Mouse (Mus musculus) layer of hippocampus, adult 9-10 months (tissue): ENCODE measurements around the gene Plekho2.

Experiments used
- DNase-seq: peaks from one replicate; pipeline ENCODE4 v3.0.0; 2022; ENCODE audit warnings: low spot score

The Plekho2 gene

DNA sequence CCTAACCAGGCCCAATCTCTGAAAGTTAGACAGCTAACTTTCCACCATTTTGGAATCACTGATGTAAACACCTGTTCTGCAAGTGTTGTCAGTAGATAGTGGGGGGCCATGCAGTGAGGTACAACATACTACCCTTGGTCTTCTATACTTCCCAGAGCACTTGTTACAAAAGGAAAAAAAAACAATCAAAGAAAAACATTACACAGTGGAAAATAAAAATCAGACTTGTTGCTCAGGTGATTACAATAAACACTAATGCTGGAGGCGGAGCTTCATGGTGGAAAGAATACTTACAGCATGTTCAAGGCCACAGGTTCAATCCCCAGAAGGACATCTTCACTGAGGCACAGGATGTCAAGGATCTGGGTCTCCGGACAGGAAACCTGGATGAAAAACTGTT lies 27.1 kb downstream of the Plekho2 start:
- DNase-seq, result no peak

DNA sequence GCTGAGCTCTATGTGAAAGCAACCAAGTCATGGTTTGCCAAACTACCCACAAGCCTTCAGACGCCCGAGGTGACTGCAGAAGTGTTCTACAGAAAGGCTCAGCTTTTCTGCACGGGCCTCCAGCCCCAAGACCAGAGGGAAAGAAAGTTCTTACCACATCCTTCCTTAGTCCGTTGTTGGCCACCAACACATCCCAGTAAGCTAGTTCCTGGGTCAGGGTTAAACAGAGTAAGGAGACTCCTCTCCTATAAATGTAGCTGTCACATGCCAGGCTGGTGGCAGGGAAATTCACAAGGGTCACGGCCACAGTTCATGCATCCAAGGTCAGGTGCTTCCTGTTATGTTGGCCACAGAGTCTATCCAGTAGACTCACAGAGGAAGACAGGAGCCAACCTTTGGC lies 27.7 kb downstream of the Plekho2 start:
- DNase-seq, result no peak

DNA sequence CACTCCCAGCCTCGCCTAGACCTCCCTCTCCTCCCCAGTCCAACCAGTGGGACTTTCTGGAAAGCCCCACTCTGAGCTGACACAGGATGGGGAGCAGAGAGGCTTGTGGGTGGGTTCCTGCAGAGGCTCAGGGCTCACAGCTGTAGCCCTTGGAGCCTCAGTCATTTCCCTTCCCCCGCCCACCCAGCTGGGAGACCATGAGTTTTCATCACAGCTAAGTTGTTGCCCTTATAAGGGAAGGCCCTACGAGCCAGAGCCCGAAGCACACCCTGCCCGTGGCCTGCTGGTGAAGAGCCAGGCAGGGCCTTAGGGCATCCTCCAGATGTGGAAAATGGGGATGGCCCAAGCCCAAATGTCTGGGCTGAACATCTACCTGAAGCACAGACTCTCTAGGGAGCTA lies 28.8 kb downstream of the Plekho2 start:
- no peak for DNase-seq

DNA sequence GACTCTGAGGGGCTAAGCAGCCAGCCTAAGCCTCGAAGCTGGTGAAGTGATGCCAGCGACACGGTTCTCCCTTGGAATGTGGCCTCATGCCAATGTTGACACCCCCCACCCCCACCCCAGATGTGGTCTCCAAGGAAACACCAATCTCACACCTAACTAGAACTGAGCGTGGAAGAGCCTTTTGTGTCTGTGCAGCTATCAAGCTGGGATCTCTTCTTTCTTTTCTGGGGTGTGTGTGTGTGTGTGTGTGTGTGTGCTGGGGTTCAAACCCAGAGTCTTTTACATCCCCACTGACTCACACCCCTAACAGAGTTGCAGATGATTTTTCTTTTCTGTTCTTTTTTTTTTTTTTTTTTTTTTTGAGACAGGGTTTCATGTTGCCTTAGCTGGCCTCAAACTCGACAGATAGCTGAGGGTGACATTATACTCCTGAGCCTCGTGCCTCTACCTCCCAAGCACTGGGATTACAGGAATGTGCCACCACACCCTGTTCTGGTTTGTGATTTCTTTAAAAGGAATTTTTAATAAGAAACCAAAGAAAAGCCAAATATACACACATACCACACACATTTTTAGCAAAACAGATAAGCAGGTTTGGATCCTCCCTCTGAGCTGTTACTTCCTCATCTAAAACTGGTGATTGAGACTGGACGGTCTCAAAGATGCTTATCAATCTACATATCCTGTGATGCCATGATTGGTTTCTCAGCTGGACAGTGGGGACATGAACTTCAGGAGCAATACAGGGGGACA lies 29.6 kb downstream of the Plekho2 start:
- no peak for DNase-seq

DNA sequence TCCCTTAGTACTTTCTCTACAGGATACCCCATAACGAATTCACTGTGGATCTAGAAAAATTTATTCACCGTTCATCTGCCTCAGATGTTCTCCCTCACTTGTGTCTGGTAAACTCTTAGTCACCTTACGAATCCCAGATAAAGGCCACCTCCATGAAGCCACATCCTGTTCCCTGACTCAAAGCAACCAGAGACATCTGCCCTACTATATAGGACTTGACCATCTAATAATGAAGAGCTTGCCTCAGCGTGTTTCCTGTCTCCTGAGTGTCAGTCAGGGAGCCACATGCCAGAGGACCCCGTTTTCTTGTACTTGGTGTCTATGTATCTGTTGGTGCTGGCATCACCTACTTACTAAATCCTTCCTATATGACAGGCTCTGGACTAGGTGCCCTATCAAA lies 30.2 kb downstream of the Plekho2 start:
- DNase-seq, result no peak

DNA sequence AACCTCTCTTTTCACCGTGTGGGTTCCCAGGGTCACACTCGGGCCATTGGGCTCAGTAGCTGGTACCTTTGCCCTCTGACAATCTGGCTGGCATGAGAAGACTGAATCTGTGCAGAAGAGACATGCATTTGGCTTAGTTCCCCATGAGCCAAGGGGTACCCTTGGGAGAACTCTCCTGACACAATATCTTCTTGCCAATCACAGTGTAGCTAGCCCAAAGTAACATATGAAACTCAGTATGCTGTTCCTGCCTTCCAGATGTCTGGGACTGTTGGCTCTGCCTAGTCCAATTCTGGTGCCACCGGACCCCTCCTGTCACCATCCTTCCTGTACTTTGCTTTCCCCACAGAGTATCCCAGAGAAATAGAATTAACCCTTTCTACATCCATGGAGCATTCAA lies 30.7 kb downstream of the Plekho2 start:
- no peak for DNase-seq

DNA sequence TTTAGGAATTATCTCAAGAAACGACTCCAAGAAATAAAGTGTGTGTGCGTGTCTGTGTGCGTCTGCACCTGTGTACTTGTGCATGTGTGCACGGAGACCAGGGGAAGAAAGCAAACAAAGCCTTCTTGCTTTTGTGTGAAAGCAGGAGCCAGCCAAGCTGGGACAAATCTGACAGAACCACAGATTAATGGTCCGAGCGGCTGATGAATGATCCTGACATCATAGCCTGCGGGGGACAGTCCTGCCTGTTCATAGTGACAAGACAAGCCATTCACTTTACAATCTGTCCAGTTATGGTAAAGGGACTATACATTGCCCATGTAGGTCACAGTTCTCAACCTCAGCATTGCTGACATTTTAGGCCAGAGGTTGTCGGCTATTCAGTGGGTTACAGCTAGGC lies 31.5 kb downstream of the Plekho2 start:
- no peak for DNase-seq

DNA sequence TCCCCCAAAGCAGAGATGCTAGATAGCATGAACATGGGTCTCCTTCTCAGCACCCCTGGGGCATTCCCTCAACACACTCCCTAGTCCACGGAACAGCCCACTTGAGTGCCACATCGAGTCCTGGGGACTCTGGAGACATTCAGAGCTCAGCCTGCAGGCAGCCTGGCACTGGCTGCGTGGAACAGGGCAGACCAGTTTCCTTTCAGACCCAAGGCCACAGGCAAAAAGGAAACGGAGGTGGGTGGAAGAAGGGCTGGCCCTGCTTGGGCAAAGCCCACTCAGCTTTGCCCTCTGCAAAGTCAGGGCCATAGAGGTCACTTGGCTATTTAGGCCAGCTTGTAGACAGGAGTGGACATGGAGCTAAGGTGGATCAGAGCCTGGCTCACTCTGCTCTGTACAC lies 32.0 kb downstream of the Plekho2 start:
- DNase-seq, result no peak

DNA sequence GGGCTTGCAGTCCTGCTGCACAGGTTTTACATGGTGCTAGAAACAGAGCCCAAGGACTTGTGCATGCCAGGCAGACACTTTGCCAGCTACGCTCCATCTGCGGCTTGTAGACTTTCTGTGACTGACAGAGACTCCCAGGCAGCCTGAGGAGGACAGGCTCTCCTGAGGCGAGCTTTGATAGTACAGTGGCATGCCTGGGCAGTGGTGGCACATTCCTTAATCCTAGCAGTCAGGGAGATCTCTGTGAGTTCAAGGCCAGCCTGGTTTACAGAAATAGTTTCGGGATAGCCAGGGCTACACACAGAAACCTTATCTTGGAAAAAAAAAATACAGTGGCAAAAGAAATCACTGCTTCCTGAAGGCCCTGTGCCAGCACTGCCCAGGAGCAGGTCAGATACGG lies 32.7 kb downstream of the Plekho2 start:
- no peak for DNase-seq

DNA sequence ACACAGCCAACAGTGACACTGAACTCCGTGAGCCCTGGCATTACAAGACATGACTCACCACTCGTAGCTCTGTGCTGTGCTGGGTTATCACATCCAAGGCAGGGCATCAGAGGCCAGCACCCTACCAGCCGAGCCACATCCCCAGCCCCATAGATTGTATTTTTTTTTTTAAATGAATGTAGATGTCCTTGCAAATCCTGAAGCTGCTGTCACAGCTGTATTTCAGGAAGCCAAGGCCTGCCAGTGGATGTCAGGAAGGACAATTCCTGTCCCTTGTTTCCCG lies 33.5 kb downstream of the Plekho2 start:
- no peak for DNase-seq

DNA sequence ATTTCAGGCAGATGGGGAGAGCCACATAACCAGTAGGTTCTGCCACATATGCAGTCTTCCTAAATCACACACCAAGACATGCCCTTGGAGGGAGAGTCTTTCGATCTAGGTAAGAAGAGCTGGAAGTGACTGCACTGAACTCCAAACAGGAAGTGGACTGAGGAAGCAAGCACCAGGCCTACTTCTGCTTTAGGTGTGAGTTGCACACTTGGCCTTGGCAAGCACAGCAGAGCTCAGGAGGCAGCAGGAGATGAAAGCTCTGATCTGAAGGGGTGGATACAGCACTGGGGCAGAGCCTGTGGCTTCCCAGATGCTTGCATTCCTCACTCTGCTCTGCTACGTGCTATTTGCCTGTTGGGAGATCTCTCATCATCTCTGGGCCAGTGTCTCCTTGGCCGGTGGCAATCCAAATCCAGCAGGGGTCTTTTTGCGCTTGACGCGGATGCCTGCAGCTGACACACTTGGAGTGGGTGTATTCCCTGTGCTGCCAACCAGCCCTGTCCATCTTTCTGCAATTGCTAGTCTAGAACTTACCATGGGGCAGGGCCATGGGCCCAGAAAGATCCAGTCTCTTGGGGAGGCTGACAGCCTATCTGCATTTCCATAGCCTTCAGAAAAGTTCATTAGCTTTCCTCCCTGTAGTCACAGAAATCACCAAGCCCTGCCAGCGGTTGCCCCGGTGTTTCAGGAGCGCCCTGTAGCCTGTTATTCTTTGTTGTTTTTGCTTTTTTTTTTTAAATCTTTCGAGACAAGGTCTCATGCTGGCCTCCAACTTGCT lies 34.0 kb downstream of the Plekho2 start:
- DNase-seq, result no peak

DNA sequence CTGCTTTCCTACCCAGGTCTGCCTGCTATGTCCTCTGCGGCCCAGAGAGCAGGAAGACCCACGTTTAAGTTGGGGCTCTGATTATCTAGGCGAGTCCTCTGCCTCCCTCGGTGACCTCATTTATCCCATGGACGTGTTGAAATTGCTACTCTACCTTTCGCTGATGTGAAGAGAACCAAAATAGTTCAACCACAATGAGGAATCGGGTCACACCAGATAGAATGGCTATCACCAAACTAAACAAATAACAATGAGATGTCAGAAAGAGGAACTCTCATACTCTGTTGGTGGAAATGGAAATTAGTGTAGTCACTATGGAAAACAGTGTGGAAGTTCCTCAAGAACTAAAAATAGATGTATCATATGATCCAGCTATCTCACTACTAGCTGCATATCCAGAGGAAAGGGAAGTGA lies 37.7 kb downstream of the Plekho2 start:
- DNase-seq, result no peak

DNA sequence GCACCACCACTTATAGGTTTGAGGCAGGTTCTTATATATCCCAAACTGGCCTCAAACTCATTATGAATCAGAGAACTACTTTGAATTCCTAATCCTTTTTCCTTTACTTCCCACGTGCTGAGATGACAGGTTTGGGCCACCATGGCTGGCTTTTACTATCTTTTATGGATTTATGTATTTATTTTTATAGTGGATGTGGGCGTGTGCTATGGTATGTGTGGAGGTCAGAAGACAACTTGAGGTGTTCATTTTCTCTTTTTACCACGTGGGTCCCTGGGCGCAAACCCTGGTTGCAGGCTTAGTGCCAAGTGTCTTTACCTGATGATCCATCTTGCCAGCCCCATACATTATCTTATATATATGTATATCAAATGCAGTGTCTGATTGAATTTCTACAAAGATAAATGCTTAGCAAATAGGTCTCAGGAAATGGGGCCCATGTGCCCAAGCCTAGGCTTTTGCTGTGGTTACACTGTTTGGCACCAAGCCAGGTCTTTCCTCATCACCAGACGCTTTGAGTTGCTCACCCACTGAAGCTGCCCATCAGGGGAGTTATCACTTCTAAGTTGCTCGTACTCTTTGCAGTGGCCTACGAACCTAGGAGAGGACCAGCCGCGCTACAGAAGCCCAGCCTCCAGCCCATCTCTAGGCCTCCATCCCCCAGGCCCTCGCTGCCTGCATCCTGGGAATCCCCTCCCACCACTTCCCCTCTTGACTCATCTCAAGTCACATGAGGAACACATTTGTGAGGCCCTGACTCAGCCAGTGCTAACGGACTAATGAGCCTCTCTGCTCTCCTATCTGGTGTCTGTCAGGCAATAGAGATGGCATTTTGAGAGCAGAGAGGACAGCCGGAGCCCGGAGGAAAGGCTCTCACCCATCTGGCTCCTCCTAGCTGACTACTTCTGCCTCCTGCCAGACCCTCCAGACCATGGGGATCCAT lies 38.4 kb downstream of the Plekho2 start:
- peak; percentile 46 for DNase-seq

DNA sequence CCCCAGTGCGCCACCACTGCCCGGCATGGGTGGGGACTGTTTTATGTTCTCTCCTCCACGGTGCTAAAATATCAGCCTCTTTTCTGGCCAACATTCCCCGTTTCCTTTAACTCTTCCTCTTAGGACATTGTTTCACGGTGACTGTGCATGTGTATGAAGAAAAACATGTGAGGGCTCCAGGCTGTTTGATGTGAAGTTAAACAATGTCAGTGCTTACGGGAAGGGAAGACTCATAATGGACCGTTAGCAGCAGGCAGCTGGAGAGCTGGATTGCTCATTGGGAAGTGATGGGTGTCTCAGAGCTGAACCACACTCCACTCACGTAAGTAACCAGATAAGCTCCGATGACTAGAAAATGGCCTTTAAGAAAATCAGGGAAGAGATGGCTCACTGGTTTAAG lies 40.1 kb downstream of the Plekho2 start:
- no peak for DNase-seq

DNA sequence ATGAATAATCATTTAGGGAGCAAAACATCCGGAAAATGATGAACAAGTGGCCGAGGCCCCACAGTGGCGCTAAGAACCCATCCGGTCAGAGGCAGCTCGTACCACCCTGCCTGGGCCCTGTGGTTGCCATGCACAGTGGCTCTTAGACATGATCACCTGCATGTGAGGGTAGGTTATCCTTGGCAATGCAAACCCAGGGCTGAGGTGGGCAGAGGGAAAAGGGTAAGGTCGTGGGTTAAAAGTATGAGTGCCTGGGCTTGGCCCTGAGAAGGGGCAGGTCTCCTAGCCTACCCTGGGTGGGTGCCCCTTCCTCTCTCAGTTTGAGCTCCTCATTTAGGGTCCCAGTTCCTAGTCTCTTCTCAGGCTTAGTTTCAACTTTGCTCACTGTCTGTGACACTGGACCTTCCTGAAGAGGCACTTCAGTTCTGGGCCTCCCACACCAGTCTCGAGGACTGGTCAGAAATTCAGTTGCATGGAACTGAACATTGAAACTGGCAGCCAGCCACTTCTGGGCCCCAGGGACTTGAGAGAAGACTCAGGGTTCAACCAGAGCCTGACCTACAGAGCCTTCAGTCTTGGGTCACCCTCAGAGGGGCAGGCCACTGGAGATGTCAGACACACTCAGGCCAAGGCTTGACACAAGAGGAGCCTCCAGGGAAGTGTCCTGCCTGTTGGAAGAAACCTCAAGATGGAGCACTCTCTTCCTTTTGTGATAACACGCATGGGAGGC lies 41.8 kb downstream of the Plekho2 start:
- DNase-seq, result no peak

DNA sequence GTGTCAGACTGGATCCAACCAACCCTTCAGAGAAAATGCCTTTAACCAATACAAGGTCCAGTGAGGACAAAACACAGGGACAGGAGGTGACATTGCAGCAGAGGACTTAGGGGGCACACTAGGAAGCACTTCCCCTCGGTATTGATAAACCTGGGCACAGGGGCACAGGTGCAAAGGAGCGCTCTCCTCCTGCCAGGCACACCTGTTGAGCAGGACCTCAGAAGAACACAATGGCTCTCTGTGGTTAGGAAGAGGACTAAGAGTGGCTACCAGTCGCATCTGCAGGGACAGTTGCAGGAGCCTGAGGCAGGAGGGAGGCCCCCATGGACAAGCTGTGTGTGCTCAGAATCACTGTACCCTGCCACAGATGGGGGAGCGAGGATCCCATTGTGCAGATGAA lies 43.3 kb downstream of the Plekho2 start:
- no peak for DNase-seq

DNA sequence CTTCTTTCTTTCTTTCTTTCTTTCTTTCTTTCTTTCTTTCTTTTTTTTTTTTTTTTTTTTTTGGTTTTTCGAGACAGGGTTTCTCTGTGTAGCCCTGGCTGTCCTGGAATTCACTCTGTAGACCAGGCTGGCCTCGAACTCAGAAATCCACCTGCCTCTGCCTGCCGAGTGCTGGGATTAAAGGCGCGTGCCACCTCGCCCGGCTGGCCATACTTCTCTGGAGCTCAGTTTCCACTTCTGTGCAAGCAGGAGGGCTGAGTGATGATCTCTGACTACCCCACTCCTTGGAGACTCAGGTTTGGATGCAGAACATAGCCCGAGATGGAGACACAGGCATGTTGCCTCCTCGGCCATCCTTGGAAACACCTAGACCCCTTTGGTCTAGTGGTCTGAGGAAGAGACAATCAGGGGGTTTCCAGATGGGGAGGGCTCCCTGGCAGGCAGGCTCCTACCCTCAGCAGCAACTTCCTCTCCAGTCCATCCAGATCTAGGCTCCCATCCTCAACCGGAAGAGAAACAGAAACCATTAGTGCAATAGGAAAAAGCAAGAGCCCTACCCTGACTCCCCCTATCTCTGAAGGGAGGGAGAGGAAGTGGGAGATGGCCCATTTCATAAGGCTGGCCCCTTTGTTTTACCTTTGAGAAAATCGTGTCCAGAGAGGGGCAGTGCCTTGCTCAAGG lies 43.9 kb downstream of the Plekho2 start:
- no peak for DNase-seq

DNA sequence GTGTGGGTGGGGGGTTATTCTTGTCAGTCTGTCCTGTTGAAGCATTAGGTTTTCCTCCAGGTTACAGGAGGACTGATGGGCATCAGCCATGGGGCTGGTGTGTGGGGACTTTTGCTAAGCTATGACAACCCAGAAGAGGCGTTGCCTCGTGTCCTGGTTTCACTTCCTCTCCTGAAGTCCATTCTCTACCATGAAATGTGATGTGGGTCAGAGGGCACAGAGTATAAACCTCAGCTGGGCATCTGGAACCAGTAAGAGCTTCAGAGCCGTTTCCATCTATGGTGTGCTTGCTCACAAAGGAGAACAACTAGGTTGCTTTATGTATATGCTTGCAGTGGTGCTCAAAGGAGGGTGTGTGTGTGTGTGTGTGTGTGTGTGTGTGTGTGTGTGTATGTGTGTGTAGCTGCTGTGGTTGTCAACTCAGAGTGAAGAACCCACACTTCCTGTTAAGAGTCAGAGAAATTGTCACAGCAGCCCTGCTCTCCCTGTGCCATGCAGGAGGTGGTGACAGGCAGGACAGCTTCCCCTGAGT lies 44.6 kb downstream of the Plekho2 start:
- no peak for DNase-seq

DNA sequence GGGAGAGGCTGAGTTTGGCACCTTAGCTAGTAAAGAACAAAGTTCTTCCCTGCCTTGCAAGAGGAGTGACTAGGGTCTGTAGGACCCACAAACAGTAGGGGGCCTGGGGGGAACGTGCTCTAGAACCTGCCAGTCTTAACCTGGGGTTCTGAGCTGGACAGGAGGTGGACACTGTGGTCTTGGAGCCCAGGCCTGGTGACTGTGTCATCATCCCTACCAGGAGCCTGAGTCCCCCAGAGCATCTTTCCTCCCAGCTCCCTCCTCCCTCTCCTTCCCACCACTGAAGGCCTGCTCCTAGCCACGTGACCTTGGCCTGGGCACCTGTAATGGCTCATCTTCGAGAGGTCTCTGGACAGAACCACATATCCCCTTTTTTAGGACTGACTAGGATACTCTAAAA lies 45.7 kb downstream of the Plekho2 start:
- DNase-seq, result no peak

DNA sequence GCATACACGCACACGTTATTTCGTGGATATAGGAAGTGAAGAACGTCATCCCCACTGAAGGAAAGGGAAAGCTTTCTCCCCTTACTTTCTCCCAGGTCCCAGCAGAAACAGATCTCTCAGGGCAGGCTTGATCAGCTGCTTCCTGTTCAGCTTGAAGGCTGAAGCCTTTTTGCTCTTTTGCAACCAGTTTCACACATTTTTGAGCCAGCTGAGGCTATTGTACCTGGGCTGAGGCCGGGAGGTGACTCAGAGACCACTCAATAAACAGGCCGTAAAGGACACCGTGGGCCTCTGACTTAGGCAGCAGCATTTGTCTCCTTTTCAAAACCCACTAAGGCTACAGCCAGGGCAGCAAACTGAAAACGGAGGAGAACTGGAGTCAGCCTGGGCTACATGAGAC lies 46.9 kb downstream of the Plekho2 start:
- no peak for DNase-seq

DNA sequence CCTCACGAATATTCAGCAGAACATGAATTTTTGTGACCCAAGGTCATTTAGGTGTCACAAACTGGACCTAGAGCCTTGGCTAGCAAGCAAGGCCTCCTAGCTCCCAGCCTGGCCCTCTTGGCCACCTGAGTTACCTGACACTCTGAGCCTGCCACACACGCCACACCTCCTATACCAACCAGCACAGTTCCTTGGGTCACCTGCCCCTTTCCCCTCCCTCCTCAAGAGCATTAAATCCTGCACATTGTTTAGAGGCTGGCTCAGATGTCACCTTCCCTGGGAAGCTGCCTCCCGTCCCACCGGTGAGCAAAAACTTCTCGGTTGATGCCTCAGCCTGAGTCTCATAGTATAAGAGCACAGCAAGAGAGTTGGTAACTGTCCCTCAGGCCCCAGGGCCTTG lies 48.6 kb downstream of the Plekho2 start:
- DNase-seq, result no peak
